Mouse (Mus musculus) lung, postnatal 25 days (tissue): ENCODE data around the gene Ncor2.

Source experiments
- DNase-seq: peaks from one replicate; pipeline ENCODE4 v3.0.0; 2022; ENCODE audit warnings: low spot score

Ncor2 gene

GRCm38 (mm10) chr5:125168101-125168500 lies 10.9 kb downstream of the Ncor2 start:
- no peak for DNase-seq

GRCm38 (mm10) chr5:125167524-125167923 lies 11.5 kb downstream of the Ncor2 start:
- no peak for DNase-seq

GRCm38 (mm10) chr5:125165993-125166392 lies 13.0 kb downstream of the Ncor2 start:
- no peak for DNase-seq

GRCm38 (mm10) chr5:125164465-125165167 lies 14.4 kb downstream of the Ncor2 start:
- DNase-seq = no peak

- DNase-seq = no peak
Observed at GRCm38 (mm10) chr5:125163441-125164050, 15.5 kb downstream of the Ncor2 start.

- DNase-seq = no peak
Observed at GRCm38 (mm10) chr5:125162461-125162860, 16.6 kb downstream of the Ncor2 start.

GRCm38 (mm10) chr5:125159804-125160405 lies 19.1 kb downstream of the Ncor2 start:
- DNase-seq = no peak

GRCm38 (mm10) chr5:125159293-125159692 lies 19.7 kb downstream of the Ncor2 start:
- peak; percentile 81 for DNase-seq

GRCm38 (mm10) chr5:125158232-125158961 lies 20.6 kb downstream of the Ncor2 start:
- DNase-seq = no peak

GRCm38 (mm10) chr5:125157375-125158033 lies 21.5 kb downstream of the Ncor2 start:
- DNase-seq = no peak

GRCm38 (mm10) chr5:125156418-125157205 lies 22.4 kb downstream of the Ncor2 start:
- DNase-seq = no peak

- no peak for DNase-seq
Observed at GRCm38 (mm10) chr5:125155451-125155850, 23.6 kb downstream of the Ncor2 start.

- DNase-seq = no peak
Observed at GRCm38 (mm10) chr5:125154989-125155388, 24.0 kb downstream of the Ncor2 start.

- DNase-seq = no peak
Observed at GRCm38 (mm10) chr5:125154178-125154577, 24.8 kb downstream of the Ncor2 start.

- no peak for DNase-seq
Observed at GRCm38 (mm10) chr5:125153201-125153816, 25.7 kb downstream of the Ncor2 start.

GRCm38 (mm10) chr5:125151872-125152534 lies 27.0 kb downstream of the Ncor2 start:
- DNase-seq = no peak

GRCm38 (mm10) chr5:125150951-125151564 lies 28.0 kb downstream of the Ncor2 start:
- DNase-seq = no peak

- no peak for DNase-seq
Observed at GRCm38 (mm10) chr5:125149142-125149541, 29.9 kb downstream of the Ncor2 start.

GRCm38 (mm10) chr5:125148686-125149085 lies 30.3 kb downstream of the Ncor2 start:
- DNase-seq = peak; percentile 75

- no peak for DNase-seq
Observed at GRCm38 (mm10) chr5:125148173-125148572, 30.8 kb downstream of the Ncor2 start.
